Mouse (Mus musculus) ES-Bruce4 (cell line): ENCODE results near the gene Prr23a2.

ENCODE experiments used
- CTCF ChIP-seq: IDR thresholded peaks from one replicate; pipeline ENCODE4 v1.8.1; 2011; ENCODE audit warnings: low read depth, low read length
- POLR2A ChIP-seq: IDR thresholded peaks from one replicate; pipeline ENCODE4 v1.8.1; 2011; ENCODE audit warnings: low read length; ENCODE audit not compliant: insufficient read depth

GRCm38 (mm10) chr9:98863463-98863862 is 7.2 kb downstream of the Prr23a2 start:
- peak; percentile 45 for TF ChIP-seq CTCF
- no peak for TF ChIP-seq POLR2A
